In the genomic region with DNA sequence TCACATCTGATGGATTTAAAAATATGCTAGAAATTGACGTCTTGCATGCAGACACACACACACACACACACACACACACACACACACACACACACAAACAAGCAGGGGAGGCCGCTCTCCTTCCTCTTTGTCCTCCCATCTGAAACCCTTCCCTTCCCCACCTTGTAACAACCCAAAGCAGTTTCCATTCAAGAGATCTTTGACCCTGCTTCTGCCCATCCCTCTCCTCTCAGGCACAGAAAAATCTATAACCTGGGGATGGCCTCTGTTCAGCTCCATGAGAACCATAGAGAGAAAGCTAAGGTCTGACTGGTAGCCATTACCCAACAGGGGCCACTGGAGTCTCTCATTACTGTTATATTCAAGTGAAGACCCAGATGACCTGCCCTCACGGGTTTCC, we compare ENCODE assay signal across 17 mouse cellular contexts.
"Had no signal": no experiment of that assay in that cellular context is flagged by ENCODE, and none has a peak within 500 bp of the region (broad histone marks: within the 10 kb centered on the region; RNA-seq: fewer than 3 reads in every experiment).

No protein-coding gene starts in this region.

- H3K9me3 ChIP-seq: liver, embryonic 15.5 days; lung, embryonic 15.5 days; megakaryocyte, embryonic 14.5 days; midbrain, embryonic 13.5 days; midbrain, embryonic 15.5 days; neural tube, embryonic 12.5 days had no signal

- ATAC-seq: liver, postnatal 0 days; lung, postnatal 0 days; midbrain, embryonic 13.5 days; midbrain, embryonic 15.5 days had no signal

- H3K27me3 ChIP-seq: liver, embryonic 15.5 days; midbrain, embryonic 13.5 days; midbrain, embryonic 15.5 days; neural tube, embryonic 12.5 days had no signal

- DNase-seq: liver, postnatal 0 days; lung, adult 2 months; lung, postnatal 14 days; lung, postnatal 36 days; spleen, adult 18-20 months; thymus, adult 18-20 months; thymus, postnatal 14 days; thymus, postnatal 36 days had no signal

- H3K4me1 ChIP-seq: liver, embryonic 15.5 days had no signal

- H3K4me2 ChIP-seq: liver, embryonic 15.5 days; lung, embryonic 15.5 days; midbrain, embryonic 11.5 days; midbrain, embryonic 13.5 days; midbrain, embryonic 15.5 days; neural tube, embryonic 12.5 days had no signal

- H3K27ac ChIP-seq: liver, embryonic 15.5 days; lung, embryonic 15.5 days; macrophage; midbrain, embryonic 13.5 days; midbrain, embryonic 15.5 days; neural tube, embryonic 12.5 days had no signal

- H3K9ac ChIP-seq: liver, embryonic 15.5 days; liver, postnatal 0 days; lung, embryonic 15.5 days; midbrain, embryonic 13.5 days; midbrain, embryonic 15.5 days; neural tube, embryonic 12.5 days had no signal

- H3K36me3 ChIP-seq: liver, embryonic 15.5 days; lung, embryonic 15.5 days; midbrain, embryonic 13.5 days; midbrain, embryonic 15.5 days; neural tube, embryonic 12.5 days had no signal

- H3K4me3 ChIP-seq: liver, embryonic 15.5 days; lung, embryonic 15.5 days; megakaryocyte, embryonic 14.5 days; midbrain, embryonic 13.5 days; midbrain, embryonic 15.5 days; neural tube, embryonic 12.5 days had no signal
